Mouse (Mus musculus) midbrain, embryonic 16.5 days (tissue): ENCODE measurements around the gene Asrgl1. TPM values are rescaled to one million over a fixed set of nuclear protein-coding genes. Genes with fewer than 3 reads are reported as not detected.
"Not testable (repeated sequence)": the region's sequence is repeated elsewhere in the genome, so short reads cannot be mapped to it uniquely, and the experiment has no call there.

Experiments used
- ATAC-seq: fragments of 200-750 bp; cut with Nextera tagmentation; 2 replicates; pipeline ENCODE4 v1.8.0; 2017; ENCODE audit warnings: moderate TSS enrichment
- H3K27ac ChIP-seq: fragments of 300-500 bp; sonication (generic); 2 replicates; pipeline ENCODE4 v1.5.1; 2014; ENCODE audit warnings: mild to moderate bottlenecking, low read length, mixed read lengths
- H3K27me3 ChIP-seq: fragments of 300-500 bp; sonication (generic); 2 replicates; pipeline ENCODE4 v1.6.1; 2014; ENCODE audit warnings: low read depth, low read length, mixed read lengths; ENCODE audit not compliant: control insufficient read depth, insufficient read depth
- H3K36me3 ChIP-seq: fragments of 300-500 bp; sonication (generic); 2 replicates; pipeline ENCODE4 v1.6.1; 2014; ENCODE audit warnings: mild to moderate bottlenecking, low read length, moderate library complexity, mixed read lengths; ENCODE audit not compliant: control insufficient read depth, insufficient read depth
- H3K4me1 ChIP-seq: fragments of 300-500 bp; sonication (generic); 2 replicates; pipeline ENCODE4 v1.6.1; 2014; ENCODE audit warnings: mild to moderate bottlenecking, low read length, mixed read lengths; ENCODE audit not compliant: control insufficient read depth, insufficient read depth
- H3K4me2 ChIP-seq: fragments of 300-500 bp; sonication (generic); 2 replicates; pipeline ENCODE4 v1.6.1; 2014; ENCODE audit warnings: mild to moderate bottlenecking, low read length, mixed read lengths
- H3K4me3 ChIP-seq: fragments of 300-500 bp; sonication (generic); 2 replicates; pipeline ENCODE4 v1.5.1; 2014; ENCODE audit warnings: low read depth, mild to moderate bottlenecking, low read length, moderate library complexity, mixed read lengths
- H3K9ac ChIP-seq: fragments of 300-500 bp; sonication (generic); 2 replicates; pipeline ENCODE4 v1.6.1; 2014; ENCODE audit warnings: low read depth, low read length, mixed read lengths
- H3K9me3 ChIP-seq: fragments of 300-500 bp; sonication (generic); replicated peaks from 2 replicates; pipeline ENCODE4 v1.6.1; 2014; ENCODE audit warnings: mild to moderate bottlenecking, low read length, mixed read lengths; ENCODE audit not compliant: control insufficient read depth, poor library complexity, severe bottlenecking
- WGBS: fragments of 180-500 bp; shearing (Covaris S2); extraction: QIAGEN DNeasy Blood & Tissue Kit; methylation state at CpG from one replicate; pipeline ENCODE4 v1.1.7; 2014; 5-methylcytosine and 5-hydroxymethylcytosine counted together
- polyA plus RNA-seq: library from polyadenylated mRNA; unstranded; fragments of >200 nt; fragmentation: Nextera tagmentation; extraction: Ambion mirVana; gene quantifications from 2 replicates; pipeline ENCODE4 v1.2.1, GENCODE M21; 2015

The Asrgl1 gene
- polyA plus RNA-seq, result 30.3 and 31.8 TPM in 2 replicates

GRCm38 (mm10) chr19:9135512-9136331, at the start of gene Asrgl1:
TSS of gene Asrgl1 (minus strand) at chr19:9135636.
- ATAC-seq, result peak; percentile 97
- Histone ChIP-seq H3K27me3 (no peaks in the 10 kb centered on the region), H3K4me2 (peak within 1 kb of the TSS; percentile 99), H3K4me3 (peak within 1 kb of the TSS; percentile 49), H3K9ac (peak within 1 kb of the TSS; percentile 65), H3K36me3 (no peaks in the 10 kb centered on the region), H3K4me1 (peaks cover 6% of the 10 kb centered on the region), H3K27ac (peak within 1 kb of the TSS; percentile 68), H3K9me3 (no peaks in the 10 kb centered on the region)
- 9% methylated on average over 31 of the region's 31 CpGs for WGBS

- Histone ChIP-seq H3K27me3 (no peaks in the 10 kb centered on the region), H3K27ac (no peak overlapping the region), H3K36me3 (no peaks in the 10 kb centered on the region), H3K4me2 (no peak overlapping the region), H3K4me3 (no peak overlapping the region), H3K9ac (no peak overlapping the region), H3K9me3 (no peaks in the 10 kb centered on the region), H3K4me1 (no peaks in the 10 kb centered on the region)
- no peak for ATAC-seq
- WGBS, result 79% methylated on average over 4 of the region's 4 CpGs
Observed at GRCm38 (mm10) chr19:9146214-9146613, 10.8 kb upstream of the Asrgl1 start.

- ATAC-seq, result peak; percentile 91
- no peak overlapping the region for H3K4me3 ChIP-seq
- no peak overlapping the region for H3K9ac ChIP-seq
- H3K4me1 ChIP-seq, result no peaks in the 10 kb centered on the region
- no peak overlapping the region for H3K4me2 ChIP-seq
- no peaks in the 10 kb centered on the region for H3K27me3 ChIP-seq
- H3K9me3 ChIP-seq, result no peaks in the 10 kb centered on the region
- H3K27ac ChIP-seq, result peak overlapping the region; percentile 48
- H3K36me3 ChIP-seq, result no peaks in the 10 kb centered on the region
Observed at GRCm38 (mm10) chr19:9143639-9144125, 8.2 kb upstream of the Asrgl1 start.

GRCm38 (mm10) chr19:9143230-9143629, 7.8 kb upstream of the Asrgl1 start:
- Histone ChIP-seq H3K9ac (no peak overlapping the region), H3K27me3 (no peaks in the 10 kb centered on the region), H3K4me1 (no peaks in the 10 kb centered on the region), H3K4me3 (no peak overlapping the region), H3K36me3 (no peaks in the 10 kb centered on the region), H3K27ac (peak overlapping the region; percentile 35; the same call in 1 of the 2 replicates), H3K4me2 (no peak overlapping the region), H3K9me3 (no peaks in the 10 kb centered on the region)
- ATAC-seq, result peak; percentile 88
- WGBS, result 73% methylated on average over 2 of the region's 2 CpGs

- H3K36me3 ChIP-seq, ATAC-seq, H3K9me3 ChIP-seq, H3K9ac ChIP-seq, H3K27ac ChIP-seq, H3K4me3 ChIP-seq, H3K27me3 ChIP-seq, H3K4me2 ChIP-seq, H3K4me1 ChIP-seq: not testable (repeated sequence)
- WGBS, result 87% methylated on average over 1 of the region's 1 CpGs
Observed at GRCm38 (mm10) chr19:9140361-9140760, 4.9 kb upstream of the Asrgl1 start.

GRCm38 (mm10) chr19:9137159-9137558, 1.7 kb upstream of the Asrgl1 start:
- Histone ChIP-seq H3K4me2 (no peak overlapping the region), H3K4me1 (peaks cover 6% of the 10 kb centered on the region), H3K9me3 (no peaks in the 10 kb centered on the region), H3K9ac (no peak overlapping the region), H3K4me3 (no peak overlapping the region), H3K27me3 (no peaks in the 10 kb centered on the region), H3K27ac (no peak overlapping the region), H3K36me3 (no peaks in the 10 kb centered on the region)
- no peak for ATAC-seq
- WGBS, result 89% methylated on average over 1 of the region's 1 CpGs

- Histone ChIP-seq H3K27ac (peak overlapping the region; percentile 35), H3K9ac (peak overlapping the region; percentile 65), H3K27me3 (no peaks in the 10 kb centered on the region), H3K36me3 (no peaks in the 10 kb centered on the region), H3K4me1 (peaks cover 6% of the 10 kb centered on the region), H3K4me2 (peak overlapping the region; percentile 99), H3K4me3 (peak overlapping the region; percentile 49), H3K9me3 (no peaks in the 10 kb centered on the region)
- peak; percentile 86 for ATAC-seq
- WGBS, result 1% methylated on average over 34 of the region's 37 CpGs
Observed at GRCm38 (mm10) chr19:9134746-9135511, 507 bp downstream of the Asrgl1 start.

GRCm38 (mm10) chr19:9129996-9130395, 5.4 kb downstream of the Asrgl1 start:
- WGBS, result 92% methylated on average over 1 of the region's 1 CpGs
- Histone ChIP-seq H3K9me3 (no peaks in the 10 kb centered on the region), H3K27me3 (no peaks in the 10 kb centered on the region)

More at GRCm38 (mm10) chr19:9129996-9130395, 5.4 kb downstream of the Asrgl1 start:
- Histone ChIP-seq H3K9ac (no peak overlapping the region), H3K36me3 (no peaks in the 10 kb centered on the region), H3K4me1 (0 out of 2 replicates have a peak, but pooled peaks cover 3% of the 10 kb centered on the region), H3K4me2 (no peak overlapping the region), H3K4me3 (no peak overlapping the region), H3K27ac (no peak overlapping the region)
- no peak for ATAC-seq
